Mouse (Mus musculus) left cerebral cortex, postnatal 14 days (tissue): ENCODE measurements around the gene Lix1. TPM values are rescaled to one million over a fixed set of nuclear protein-coding genes. Genes with fewer than 3 reads are reported as not detected.
"Not testable (repeated sequence)": the region's sequence is repeated elsewhere in the genome, so short reads cannot be mapped to it uniquely, and the experiment has no call there.

Source experiments
- DNase-seq, 2 experiments: peaks; one replicate each; pipeline ENCODE4 v3.0.0; 2021 to 2022; ENCODE audit warnings: low spot score in 2 of 2, mixed read lengths in 1 of 2
- intact Hi-C: fragments of 180-260 bp; cut with DNase I; formaldehyde crosslinking; loops from one replicate; pipeline ENCODE4 v1.15.1; 2025
- total RNA-seq, 2 experiments: library from RNA; stranded (reverse); gene quantifications; 2 replicates each; pipeline ENCODE4 v1.2.3; 2021

Gene Lix1
- total RNA-seq, 2 experiments from 2014 or later = 73.1 to 73.6 TPM

GRCm38 (mm10) chr17:17452617-17453016 lies 50.1 kb downstream of the Lix1 start:
- no peak for DNase-seq
- intact Hi-C loops = no loop called here

- no peak for DNase-seq
- intact Hi-C loops = no loop called here
These were observed 52.1 kb downstream of the Lix1 start for GRCm38 (mm10) chr17:17454573-17454972.

- DNase-seq = no peak
- intact Hi-C loops = no loop called here
These were observed 83.3 kb downstream of the Lix1 start for GRCm38 (mm10) chr17:17485789-17486188.

- no peak for DNase-seq
- intact Hi-C loops = no loop called here
These were observed 88.5 kb downstream of the Lix1 start for GRCm38 (mm10) chr17:17490820-17491621.

GRCm38 (mm10) chr17:17491622-17492001 lies 89.1 kb downstream of the Lix1 start:
- intact Hi-C loops = no loop called here
- DNase-seq = no peak

GRCm38 (mm10) chr17:17492116-17492515 lies 89.6 kb downstream of the Lix1 start:
- no peak for DNase-seq
- intact Hi-C loops = no loop called here

GRCm38 (mm10) chr17:17496234-17496633 lies 93.8 kb downstream of the Lix1 start:
- intact Hi-C loops, DNase-seq: not testable (repeated sequence)

GRCm38 (mm10) chr17:17496730-17497129 lies 94.3 kb downstream of the Lix1 start:
- intact Hi-C loops = no loop called here

GRCm38 (mm10) chr17:17498848-17499247 lies 96.4 kb downstream of the Lix1 start:
- intact Hi-C loops = no loop called here
- peak in 1 of 2 experiments; percentile 27 for DNase-seq

More at GRCm38 (mm10) chr17:17496730-17497129, 94.3 kb downstream of the Lix1 start:
- no peak for DNase-seq

GRCm38 (mm10) chr17:17499278-17499677 lies 96.8 kb downstream of the Lix1 start:
- DNase-seq = peak; percentile 30 to 70
- intact Hi-C loops = no loop called here

- intact Hi-C loops = no loop called here
- no peak for DNase-seq
These were observed 104.2 kb downstream of the Lix1 start for GRCm38 (mm10) chr17:17506677-17507076.

Other genes starting within 250 kb of the Lix1 start
- gene Riok2, start 28.4 kb upstream of the Lix1 start, total RNA-seq = 10 to 100 TPM; 14.6 to 17.2 TPM
- gene Lnpep, start 222.4 kb downstream of the Lix1 start, total RNA-seq = 10 to 100 TPM; 71.8 to 88.7 TPM